Mouse (Mus musculus) MEL (cell line): Measurements from ENCODE around the gene Ptgr2. TPM values are rescaled to one million over a fixed set of nuclear protein-coding genes. Genes with fewer than 3 reads are reported as not detected.
A peak's percentile ranks its signal among the peaks of the same experiment; 100 is the strongest.

Experiments used
- DNase-seq: peaks from one replicate; pipeline ENCODE4 v3.0.0; 2011; ENCODE audit warnings: low read depth, low spot score
- H3K27ac ChIP-seq: 2 replicates; pipeline ENCODE4 v1.5.1; 2012; ENCODE audit warnings: low read depth, mild to moderate bottlenecking, control low read depth, low read length, moderate library complexity; ENCODE audit not compliant: control insufficient read depth
- H3K27me3 ChIP-seq, 2 experiments: fragments of 150-350 bp in 1 of 2; sonication (generic) in 1 of 2; 2 replicates each; pipeline ENCODE4 v1.6.1; 2012; ENCODE audit warnings: low read length in 2 of 2, mild to moderate bottlenecking in 2 of 2, improper control_type of control experiment in 1 of 2, moderate library complexity in 1 of 2; ENCODE audit not compliant: insufficient read depth in 2 of 2, control insufficient read depth in 1 of 2
- H3K36me3 ChIP-seq, 2 experiments: 2 replicates each; pipeline ENCODE4 v1.6.1; 2012 to 2014; ENCODE audit warnings: low read length in 2 of 2, improper control_type of control experiment in 1 of 2, inconsistent platforms in 1 of 2, mild to moderate bottlenecking in 1 of 2; ENCODE audit not compliant: insufficient read depth in 2 of 2, control insufficient read depth in 1 of 2
- H3K4me1 ChIP-seq, 2 experiments: fragments of 150-350 bp in 1 of 2; sonication (generic) in 1 of 2; 2 replicates each; pipeline ENCODE4 v1.6.1; 2012; ENCODE audit warnings: low read length in 2 of 2, improper control_type of control experiment in 1 of 2, mild to moderate bottlenecking in 1 of 2; ENCODE audit not compliant: insufficient read depth in 2 of 2, control insufficient read depth in 1 of 2
- H3K4me3 ChIP-seq, 2 experiments: fragments of 150-350 bp in 1 of 2; sonication (generic) in 1 of 2; 2 replicates each; pipeline ENCODE4 v1.5.1; 2012; ENCODE audit warnings: low read depth in 2 of 2, low read length in 2 of 2, mild to moderate bottlenecking in 2 of 2, moderate library complexity in 2 of 2, control low read depth in 1 of 2, improper control_type of control experiment in 1 of 2; ENCODE audit not compliant: control insufficient read depth in 1 of 2, insufficient read depth in 1 of 2
- H3K79me2 ChIP-seq: 2 replicates; pipeline ENCODE4 v1.6.1; 2012; ENCODE audit warnings: mild to moderate bottlenecking, low read length, moderate library complexity; ENCODE audit not compliant: control insufficient read depth, poor library complexity, insufficient read depth
- H3K9ac ChIP-seq: 2 replicates; pipeline ENCODE4 v1.6.1; 2012; ENCODE audit warnings: low read depth, mild to moderate bottlenecking, control low read depth, low read length, moderate library complexity; ENCODE audit not compliant: control insufficient read depth, poor library complexity, severe bottlenecking
- H3K9me3 ChIP-seq: fragments of 150-350 bp; sonication (generic); replicated peaks from 2 replicates; pipeline ENCODE4 v1.6.1; 2012; ENCODE audit warnings: mild to moderate bottlenecking, low read length, improper control_type of control experiment, moderate library complexity; ENCODE audit not compliant: insufficient read depth
- ELF1 ChIP-seq: IDR thresholded peaks from 2 replicates; pipeline ENCODE4 v1.6.1; 2014; ENCODE audit warnings: low read depth, mild to moderate bottlenecking, inconsistent platforms, low read length, improper control_type of control experiment, moderate library complexity
- EP300 ChIP-seq, 2 experiments: IDR thresholded peaks; 2 replicates each; pipeline ENCODE4 v1.6.1; 2011; ENCODE audit warnings: improper control_type of control experiment in 2 of 2, low read length in 2 of 2, low read depth in 1 of 2, mild to moderate bottlenecking in 1 of 2
- MAX ChIP-seq: IDR thresholded peaks from 2 replicates; pipeline ENCODE4 v1.6.1; 2011; ENCODE audit warnings: low read length, improper control_type of control experiment
- MEF2A ChIP-seq: IDR thresholded peaks from 2 replicates; pipeline ENCODE4 v1.6.1; 2014; ENCODE audit warnings: low read depth, mild to moderate bottlenecking, inconsistent platforms, low read length, improper control_type of control experiment; ENCODE audit not compliant: poor library complexity, insufficient replicate concordance, severe bottlenecking; ENCODE audit errors: extremely low read depth
- MYB ChIP-seq: IDR thresholded peaks from 2 replicates; pipeline ENCODE4 v1.6.1; 2011; ENCODE audit warnings: mild to moderate bottlenecking, low read depth, low read length, improper control_type of control experiment
- NELFE ChIP-seq: IDR thresholded peaks from 2 replicates; pipeline ENCODE4 v1.6.1; 2011; ENCODE audit warnings: low read depth, low read length, improper control_type of control experiment
- SMC3 ChIP-seq: IDR thresholded peaks from 2 replicates; pipeline ENCODE4 v1.6.1; 2011; ENCODE audit warnings: low read depth, low read length, improper control_type of control experiment
- TBP ChIP-seq: IDR thresholded peaks from 2 replicates; pipeline ENCODE4 v1.8.0; 2011; ENCODE audit warnings: low read depth, low read length, improper control_type of control experiment
- TCF12 ChIP-seq: IDR thresholded peaks from 2 replicates; pipeline ENCODE4 v1.6.1; 2014; ENCODE audit warnings: low read depth, mild to moderate bottlenecking, inconsistent platforms, low read length, improper control_type of control experiment, moderate library complexity
- UBTF ChIP-seq: IDR thresholded peaks from 2 replicates; pipeline ENCODE4 v1.6.1; 2012; ENCODE audit warnings: low read depth, mild to moderate bottlenecking, inconsistent platforms, low read length, improper control_type of control experiment, moderate library complexity, borderline replicate concordance; ENCODE audit not compliant: insufficient read depth
- USF1 ChIP-seq: IDR thresholded peaks from 2 replicates; pipeline ENCODE4 v1.6.1; 2014; ENCODE audit warnings: low read depth, mild to moderate bottlenecking, inconsistent platforms, low read length, improper control_type of control experiment, moderate library complexity
- USF2 ChIP-seq, 2 experiments: IDR thresholded peaks; 2 replicates each; pipeline ENCODE4 v1.6.1; 2011 to 2012; ENCODE audit warnings: improper control_type of control experiment in 2 of 2, low read length in 2 of 2, borderline replicate concordance in 1 of 2, inconsistent platforms in 1 of 2, low read depth in 1 of 2, mild to moderate bottlenecking in 1 of 2; ENCODE audit not compliant: insufficient read depth in 1 of 2
- ZC3H11A ChIP-seq: IDR thresholded peaks from 2 replicates; pipeline ENCODE4 v1.6.1; 2012; ENCODE audit warnings: low read depth, mild to moderate bottlenecking, inconsistent platforms, low read length, improper control_type of control experiment
- ZNF384 ChIP-seq: IDR thresholded peaks from 2 replicates; pipeline ENCODE4 v1.6.1; 2012; ENCODE audit warnings: low read depth, mild to moderate bottlenecking, inconsistent platforms, low read length, improper control_type of control experiment
- polyA plus RNA-seq, 2 experiments: library from polyadenylated mRNA; stranded (reverse) in 1 of 2; unstranded in 1 of 2; fragments of >175 nt in 1 of 2; fragments of >200 nt in 1 of 2; gene quantifications; 2 replicates each; pipeline versions ENCODE4 v1.2.1 to v1.2.4; 2012; ENCODE audit warnings: low replicate concordance in 2 of 2, low read depth in 1 of 2; ENCODE audit not compliant: insufficient read length in 2 of 2, insufficient read depth in 1 of 2, missing spikeins in 1 of 2
- total RNA-seq: library from RNA; depleted of rRNA; stranded (reverse); fragments of 300-350 nt; gene quantifications from 2 replicates; pipeline ENCODE4 v1.2.3, GENCODE M21; 2012

Gene Ptgr2
- total and polyA plus RNA-seq, 3 experiments, result 33.0 to 35.9 TPM; not detected in 1

- Histone ChIP-seq H3K4me1 (peaks cover 0 to 9% of the 10 kb centered on the region in 2 experiments; a peak in 2 of 4 replicates), H3K9ac (no peak overlapping the region), H3K27ac (no peak overlapping the region), H3K27me3 (peaks cover 0 to 3% of the 10 kb centered on the region in 2 experiments; a peak in 3 of 4 replicates), H3K4me3 (no peak overlapping the region), H3K9me3 (no peaks in the 10 kb centered on the region), H3K36me3 (no peaks in the 10 kb centered on the region), H3K79me2 (no peaks in the 10 kb centered on the region)
- DNase-seq, result peak; percentile 77
- TF ChIP-seq MEF2A, result no peak
- TF ChIP-seq USF1, result 0 out of 2 replicates have a peak, but pooled peaks have one; percentile 19
- no peak for TF ChIP-seq UBTF
- 0 out of 2 replicates have a peak, but pooled peaks have one; percentile 27 for TF ChIP-seq TBP
- peak; percentile 69; the same call in 1 of the 2 replicates for TF ChIP-seq ELF1
- no peak for TF ChIP-seq ZNF384
- no peak for TF ChIP-seq MYB
Measured at GRCm38 (mm10) chr12:84243076-84243770, 41.8 kb upstream of the Ptgr2 start.

- Histone ChIP-seq H3K4me1 (peaks cover 0 to 9% of the 10 kb centered on the region in 2 experiments; a peak in 2 of 4 replicates), H3K4me3 (no peak overlapping the region), H3K9ac (no peak overlapping the region), H3K79me2 (no peaks in the 10 kb centered on the region), H3K9me3 (no peaks in the 10 kb centered on the region), H3K27me3 (no peaks in the 10 kb centered on the region), H3K36me3 (no peaks in the 10 kb centered on the region), H3K27ac (no peak overlapping the region)
- TF ChIP-seq ZC3H11A (no peak), MAX (no peak), USF2 (IDR thresholded peaks at IDR 0.05; ENCODE audit: borderline replicate concordance in 1 of 2, insufficient read depth in 1 of 2, low read depth in 1 of 2, low read length in 2 of 2) (no peak), SMC3 (no peak), TCF12 (no peak), UBTF (no peak), NELFE (no peak), EP300 (IDR thresholded peaks at IDR 0.05; ENCODE audit: low read depth in 1 of 2, low read length in 2 of 2) (no peak)
- DNase-seq, result no peak
Measured at GRCm38 (mm10) chr12:84245683-84246082, 39.3 kb upstream of the Ptgr2 start.
